Mouse (Mus musculus) kidney, postnatal 0 days (tissue): ENCODE results near the gene Atxn2. TPM values are rescaled to one million over a fixed set of nuclear protein-coding genes. Genes with fewer than 3 reads are reported as not detected.

ENCODE experiments used
- ATAC-seq: fragments of 200-750 bp; cut with Nextera tagmentation; replicated peaks from 2 replicates; pipeline ENCODE4 v1.8.0; 2017; ENCODE audit warnings: low read depth, moderate number of reproducible peaks, moderate TSS enrichment, moderate library complexity; ENCODE audit not compliant: low FRiP score
- DNase-seq: peaks from one replicate; pipeline ENCODE4 v3.0.0-alpha.2; 2016; ENCODE audit warnings: low spot score
- H3K27ac ChIP-seq: fragments of 300-500 bp; sonication (generic); 2 replicates; pipeline ENCODE4 v1.5.1; 2014; ENCODE audit warnings: mild to moderate bottlenecking
- H3K27me3 ChIP-seq: fragments of 300-500 bp; sonication (generic); 2 replicates; pipeline ENCODE4 v1.6.1; 2014; ENCODE audit warnings: low read length, mixed read lengths; ENCODE audit not compliant: insufficient read depth
- H3K36me3 ChIP-seq: fragments of 300-500 bp; sonication (generic); 2 replicates; pipeline ENCODE4 v1.6.1; 2014; ENCODE audit warnings: low read length, mixed read lengths; ENCODE audit not compliant: insufficient read depth
- H3K4me1 ChIP-seq: fragments of 300-500 bp; sonication (generic); replicated peaks from 2 replicates; pipeline ENCODE4 v1.6.1; 2014; ENCODE audit warnings: antibody characterized with exemption, low read length, mixed read lengths; ENCODE audit not compliant: insufficient read depth
- H3K4me2 ChIP-seq: fragments of 300-500 bp; sonication (generic); 2 replicates; pipeline ENCODE4 v1.6.1; 2014; ENCODE audit warnings: mild to moderate bottlenecking, low read length, moderate library complexity, mixed read lengths
- H3K4me3 ChIP-seq: fragments of 300-500 bp; sonication (generic); replicated peaks from 2 replicates; pipeline ENCODE4 v1.5.1; 2014; ENCODE audit warnings: low read depth, low read length
- H3K9ac ChIP-seq: fragments of 300-500 bp; sonication (generic); 2 replicates; pipeline ENCODE4 v1.6.1; 2014; ENCODE audit warnings: low read depth, low read length
- H3K9me3 ChIP-seq: fragments of 300-500 bp; sonication (generic); replicated peaks from 2 replicates; pipeline ENCODE4 v1.6.1; 2016; ENCODE audit warnings: low read length, inconsistent platforms, mixed read lengths
- CTCF ChIP-seq: IDR thresholded peaks from 2 replicates; pipeline ENCODE4 v1.5.1; 2016; ENCODE audit warnings: antibody characterized with exemption, low read depth, mild to moderate bottlenecking, moderate library complexity
- WGBS: fragments of 180-500 bp; shearing (Covaris S2); extraction: QIAGEN DNeasy Blood & Tissue Kit; methylation state at CpG from one replicate; pipeline ENCODE4 v1.1.7; 2014; 5-methylcytosine and 5-hydroxymethylcytosine counted together
- polyA plus RNA-seq: library from polyadenylated mRNA; unstranded; fragments of >200 nt; fragmentation: Nextera tagmentation; extraction: Ambion mirVana; gene quantifications from 2 replicates; pipeline ENCODE4 v1.2.1, GENCODE M21; 2015

The Atxn2 gene
- polyA plus RNA-seq, 1 experiment from 2014 or later: 68.5 TPM

DNA sequence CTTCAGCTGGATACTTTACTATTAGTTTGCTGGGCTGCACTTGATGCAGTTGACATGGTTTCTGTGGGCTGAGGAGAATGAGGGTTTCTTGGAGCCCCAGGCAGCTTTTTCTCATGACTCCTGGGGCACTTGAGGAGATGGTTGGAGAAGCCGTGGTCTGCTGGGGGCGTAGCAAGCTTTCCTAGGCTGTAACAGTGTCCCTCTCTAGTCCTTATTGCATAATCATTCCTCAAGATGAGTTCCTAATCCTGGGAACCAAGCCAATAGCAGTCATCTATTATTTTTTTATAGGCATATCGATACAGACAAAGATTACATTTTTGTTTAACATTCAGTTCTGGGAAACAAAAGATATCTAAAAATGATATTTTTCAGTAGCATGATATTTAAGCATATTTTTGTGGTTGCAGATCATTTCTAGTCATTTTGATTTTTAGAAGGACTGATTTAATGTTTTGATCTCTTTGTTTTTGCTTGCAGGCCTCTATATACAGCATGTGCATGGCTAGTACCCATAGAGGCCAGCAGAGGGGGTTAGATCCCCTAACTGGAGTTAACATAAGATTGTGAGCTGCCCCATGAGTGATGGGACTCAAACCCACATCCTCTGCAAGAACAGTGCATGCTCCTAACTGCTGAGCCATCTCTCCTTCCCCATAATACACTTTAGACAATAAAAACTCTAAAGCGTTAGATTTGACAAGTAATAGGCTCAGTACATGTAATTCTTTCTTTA lies 55.1 kb downstream of the Atxn2 start:
- Histone ChIP-seq H3K4me3 (no peak overlapping the region), H3K27me3 (no peaks in the 10 kb centered on the region), H3K27ac (no peak overlapping the region), H3K9me3 (no peaks in the 10 kb centered on the region), H3K9ac (no peak overlapping the region), H3K4me1 (no peaks in the 10 kb centered on the region; the same call in 1 of the 2 replicates), H3K36me3 (0 out of 2 replicates have a peak, but pooled peaks cover 6% of the 10 kb centered on the region), H3K4me2 (no peak overlapping the region)
- ATAC-seq: no peak
- TF ChIP-seq CTCF: peak; percentile 38; the same call in 1 of the 2 replicates
- DNase-seq: no peak
- 85% methylated on average over 4 of the region's 4 CpGs for WGBS

DNA sequence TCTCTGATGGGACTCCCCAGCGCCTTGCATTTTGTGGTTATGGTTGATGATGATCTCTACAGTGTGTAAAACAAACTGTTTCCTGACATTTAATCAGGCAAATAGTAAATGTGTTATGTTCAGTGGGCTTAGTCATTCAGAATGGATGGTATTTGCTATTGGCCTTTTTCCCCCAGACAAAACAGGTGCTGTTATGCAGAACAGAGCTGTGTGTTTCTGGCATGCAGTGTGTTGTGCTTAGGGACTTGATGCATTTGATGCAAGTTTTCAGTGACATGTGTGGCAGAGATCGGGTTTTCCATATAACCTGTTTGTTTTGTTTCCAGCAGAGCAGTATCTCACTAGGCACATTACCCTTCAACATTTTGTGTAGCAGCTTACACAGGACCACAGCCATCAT lies 56.4 kb downstream of the Atxn2 start:
- Histone ChIP-seq H3K4me3 (no peak overlapping the region), H3K27me3 (no peaks in the 10 kb centered on the region), H3K9ac (no peak overlapping the region), H3K36me3 (0 out of 2 replicates have a peak, but pooled peaks cover 10% of the 10 kb centered on the region), H3K9me3 (no peaks in the 10 kb centered on the region), H3K27ac (no peak overlapping the region), H3K4me2 (no peak overlapping the region), H3K4me1 (no peaks in the 10 kb centered on the region; the same call in 1 of the 2 replicates)
- TF ChIP-seq CTCF: no peak
- 73% methylated on average over 2 of the region's 2 CpGs for whole genome bisulfite sequencing
- DNase-seq (no peak), ATAC-seq (no peak)

DNA sequence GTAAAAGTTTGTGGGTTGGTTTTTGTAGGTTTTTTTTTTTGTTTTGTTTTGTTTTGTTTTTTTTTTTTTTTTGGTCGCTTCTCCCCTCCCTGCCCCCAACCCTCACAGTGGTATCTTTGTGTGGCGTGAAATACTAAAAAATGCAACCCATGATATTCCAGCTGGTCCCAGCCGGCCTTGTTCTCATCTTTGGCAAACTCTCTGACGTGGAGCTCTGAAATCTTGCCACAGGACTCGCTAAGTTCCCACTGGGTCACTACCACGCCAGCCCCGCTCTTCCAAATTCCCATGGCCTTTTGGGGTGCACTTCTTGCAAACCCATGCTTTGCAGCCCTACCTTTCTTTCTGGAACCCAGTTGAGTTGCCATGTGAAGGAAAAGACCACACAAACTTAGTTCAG lies 58.7 kb downstream of the Atxn2 start:
- 86% methylated on average over 7 of the region's 7 CpGs for WGBS
- ATAC-seq (no peak), DNase-seq (no peak)
- Histone ChIP-seq H3K4me1 (no peaks in the 10 kb centered on the region), H3K27ac (no peak overlapping the region), H3K4me2 (no peak overlapping the region), H3K9ac (no peak overlapping the region), H3K9me3 (no peaks in the 10 kb centered on the region), H3K36me3 (peaks cover 9% of the 10 kb centered on the region; the same call in 1 of the 2 replicates), H3K4me3 (no peak overlapping the region), H3K27me3 (no peaks in the 10 kb centered on the region)
- TF ChIP-seq CTCF: no peak

DNA sequence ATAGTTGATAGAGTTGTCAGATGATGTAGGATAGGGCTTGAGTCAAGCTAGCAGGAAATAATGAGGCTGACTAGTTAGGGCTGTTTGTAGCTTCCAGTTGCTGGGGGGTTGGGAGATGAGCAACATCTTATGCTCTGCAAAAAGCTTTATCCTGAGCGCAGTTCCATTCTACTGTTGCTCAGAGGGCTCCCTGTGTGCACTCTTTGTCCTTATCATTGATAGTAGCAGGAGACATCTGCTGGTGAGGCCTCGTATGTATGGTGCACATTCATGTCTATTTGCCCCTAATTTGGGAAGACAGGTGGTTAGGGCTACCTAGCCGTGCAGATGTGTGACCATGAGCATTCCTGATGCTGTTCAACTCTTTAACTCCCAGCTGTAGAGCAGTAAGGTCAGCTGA lies 60.5 kb downstream of the Atxn2 start:
- Histone ChIP-seq H3K9ac (no peak overlapping the region), H3K36me3 (peaks cover 21% of the 10 kb centered on the region; the same call in 1 of the 2 replicates), H3K9me3 (no peaks in the 10 kb centered on the region), H3K27ac (no peak overlapping the region), H3K4me3 (no peak overlapping the region), H3K27me3 (no peaks in the 10 kb centered on the region), H3K4me1 (no peaks in the 10 kb centered on the region), H3K4me2 (no peak overlapping the region)
- no peak for ATAC-seq
- no peak for TF ChIP-seq CTCF
- DNase-seq: no peak
- WGBS: 96% methylated on average over 3 of the region's 3 CpGs

DNA sequence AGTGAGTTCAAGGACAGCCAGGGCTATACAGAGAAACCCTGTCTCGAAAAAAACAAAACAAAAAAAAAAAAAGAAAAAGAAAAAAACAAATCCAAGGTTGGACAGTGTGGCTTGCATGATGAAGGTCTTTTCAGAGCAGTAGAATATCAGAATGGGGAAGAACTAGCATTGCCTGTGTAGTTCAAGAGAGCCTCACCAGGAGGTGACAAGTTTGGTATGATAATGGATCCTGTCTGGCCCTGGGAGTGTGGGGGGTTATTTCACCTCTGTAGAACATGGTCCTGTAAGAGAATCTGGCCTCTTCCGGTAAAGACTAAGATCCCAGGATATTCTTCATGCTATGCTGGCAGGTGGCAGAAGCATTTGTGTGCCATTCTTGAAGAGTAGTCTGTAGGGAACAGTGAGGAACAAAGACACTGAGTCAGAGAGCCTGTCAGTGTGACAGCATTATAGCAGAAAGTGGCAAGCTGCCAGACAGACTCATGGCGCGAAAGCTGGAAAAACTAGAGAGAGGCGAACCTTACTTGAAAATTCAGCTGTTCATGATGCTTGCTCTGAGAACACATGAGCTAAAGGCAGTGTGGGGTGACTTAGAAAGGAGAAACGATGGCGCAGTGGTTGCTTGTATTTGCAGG lies 67.5 kb downstream of the Atxn2 start:
- H3K36me3 ChIP-seq: peaks cover 41% of the 10 kb centered on the region; the same call in 1 of the 2 replicates
- TF ChIP-seq CTCF: no peak
- ATAC-seq (no peak), DNase-seq (no peak)
- no peaks in the 10 kb centered on the region for H3K9me3 ChIP-seq
- no peak overlapping the region for H3K4me3 ChIP-seq
- no peak overlapping the region for H3K4me2 ChIP-seq
- no peak overlapping the region for H3K9ac ChIP-seq
- no peaks in the 10 kb centered on the region for H3K4me1 ChIP-seq
- no peak overlapping the region for H3K27ac ChIP-seq
- WGBS: 80% methylated on average over 7 of the region's 7 CpGs
- H3K27me3 ChIP-seq: no peaks in the 10 kb centered on the region

DNA sequence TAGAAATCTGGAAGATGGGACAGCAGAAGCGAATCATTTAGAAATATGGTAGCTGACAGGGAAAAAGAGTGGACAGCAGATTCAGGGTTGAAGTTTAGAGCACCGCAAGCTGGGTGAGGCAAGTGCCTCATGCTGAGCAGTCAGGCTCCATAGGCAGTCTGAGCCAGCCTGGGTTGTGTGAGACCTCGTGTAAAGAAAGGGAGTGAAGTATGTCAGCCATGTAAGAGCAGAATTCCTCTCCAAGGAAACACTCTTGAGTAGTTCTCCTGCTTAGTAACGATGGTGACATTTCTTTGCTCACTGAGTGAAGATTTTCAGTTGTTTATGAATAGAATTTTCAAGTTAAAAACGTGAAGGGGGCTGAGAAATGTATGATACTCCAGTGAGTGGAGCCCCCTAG lies 69.0 kb downstream of the Atxn2 start:
- no peaks in the 10 kb centered on the region for H3K4me1 ChIP-seq
- no peak overlapping the region for H3K9ac ChIP-seq
- TF ChIP-seq CTCF: no peak
- no peak for ATAC-seq
- H3K9me3 ChIP-seq: no peaks in the 10 kb centered on the region
- no peak overlapping the region for H3K4me2 ChIP-seq
- no peak for DNase-seq
- WGBS: 82% methylated on average over 5 of the region's 5 CpGs
- no peak overlapping the region for H3K4me3 ChIP-seq
- H3K27ac ChIP-seq: no peak overlapping the region
- H3K27me3 ChIP-seq: no peaks in the 10 kb centered on the region
- peaks cover 47% of the 10 kb centered on the region for H3K36me3 ChIP-seq
